Mouse (Mus musculus) common myeloid progenitor, adult 5-6 weeks (primary cell): ENCODE results near the gene Gm43302. TPM values are rescaled to one million over a fixed set of nuclear protein-coding genes. Genes with fewer than 3 reads are reported as not detected.
"Not testable (repeated sequence)": the region's sequence is repeated elsewhere in the genome, so short reads cannot be mapped to it uniquely, and the experiment has no call there.

ENCODE experiments used
- ATAC-seq: replicated peaks from 2 replicates; pipeline ENCODE4 v1.8.0; 2016; ENCODE audit warnings: low read depth, mild to moderate bottlenecking, moderate TSS enrichment, inconsistent platforms; ENCODE audit not compliant: poor library complexity, severe bottlenecking
- total RNA-seq: library from RNA; stranded (forward); fragments of 200-1000, 187-1606 nt; gene quantifications from 2 replicates; pipeline ENCODE4 v1.2.3, GENCODE M21; 2017

Gm43302 gene
- not detected in 2 replicates for total RNA-seq

DNA sequence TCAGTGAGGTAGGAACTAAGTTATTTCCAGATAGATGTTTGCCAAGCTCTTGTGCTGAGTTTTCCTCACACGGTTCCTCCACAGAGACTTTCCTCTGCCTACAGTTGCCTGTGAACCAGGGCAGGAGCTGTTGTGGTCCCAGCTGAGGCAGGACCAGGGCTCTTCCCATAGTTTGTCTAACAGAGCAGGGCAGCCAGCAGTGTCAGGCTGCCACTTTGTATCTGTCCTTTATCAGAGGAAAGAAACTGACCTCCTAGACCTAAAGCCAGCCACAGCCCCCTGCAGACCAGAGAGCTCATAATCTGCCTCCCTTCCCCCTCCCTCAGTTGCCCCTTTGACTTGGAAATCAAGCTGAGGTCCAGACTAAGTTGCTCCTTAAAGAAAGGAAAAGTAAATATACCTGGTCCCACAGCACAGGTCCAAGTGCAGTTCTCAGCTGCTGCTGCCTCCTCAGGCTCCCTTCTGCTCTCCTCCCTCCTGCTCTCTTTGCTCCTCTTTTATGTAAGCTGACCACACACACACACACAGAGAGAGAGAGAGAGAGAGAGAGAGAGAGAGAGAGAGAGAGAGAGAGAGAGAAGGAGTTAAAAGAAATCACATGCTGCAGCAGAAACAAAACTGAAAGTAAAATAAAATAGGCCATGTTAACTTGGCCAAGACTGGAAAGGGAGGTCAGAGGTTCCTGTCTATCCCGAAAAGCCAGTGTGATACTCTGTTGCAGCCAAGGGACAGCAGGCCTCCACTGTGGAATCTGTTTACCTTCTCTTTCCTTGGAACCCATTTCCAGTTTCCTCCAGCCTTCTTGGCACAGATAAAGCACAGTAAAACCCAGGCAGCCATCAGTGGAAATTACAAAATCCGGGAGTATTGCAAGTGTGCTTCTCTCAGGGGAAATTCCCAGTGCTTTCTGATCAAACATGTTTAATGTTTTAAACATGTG is at the start of gene Gm43302, which contains the start of gene Gbp6:
Gene Gm43302, minus strand, starts transcription at position 470 of the 940 bp plus-strand sequence.
Gene Gbp6, minus strand, starts transcription at position 473 of the 940 bp plus-strand sequence.
- ATAC-seq: 0 out of 2 replicates have a peak, but pooled peaks have one; percentile 17

DNA sequence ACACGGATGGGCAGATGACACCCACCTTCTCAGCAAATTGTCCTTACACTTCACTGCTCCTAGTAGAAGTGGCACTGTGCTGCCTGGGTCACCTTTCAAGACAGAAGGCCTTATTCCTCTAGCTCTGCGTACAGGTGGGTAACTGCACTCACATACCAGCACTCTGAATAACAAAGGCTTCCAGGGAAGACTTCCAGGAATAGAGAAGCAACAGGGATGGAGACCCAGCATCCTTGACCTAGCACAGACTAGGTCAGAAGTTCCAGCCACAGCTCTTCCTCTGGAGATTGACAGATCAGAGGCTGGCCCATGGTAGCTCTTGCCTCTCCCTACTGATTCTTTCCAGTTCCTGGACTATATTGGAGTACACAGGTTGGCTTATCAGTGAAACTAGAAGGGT is 47.8 kb upstream of the Gm43302 start:
- ATAC-seq: no peak

DNA sequence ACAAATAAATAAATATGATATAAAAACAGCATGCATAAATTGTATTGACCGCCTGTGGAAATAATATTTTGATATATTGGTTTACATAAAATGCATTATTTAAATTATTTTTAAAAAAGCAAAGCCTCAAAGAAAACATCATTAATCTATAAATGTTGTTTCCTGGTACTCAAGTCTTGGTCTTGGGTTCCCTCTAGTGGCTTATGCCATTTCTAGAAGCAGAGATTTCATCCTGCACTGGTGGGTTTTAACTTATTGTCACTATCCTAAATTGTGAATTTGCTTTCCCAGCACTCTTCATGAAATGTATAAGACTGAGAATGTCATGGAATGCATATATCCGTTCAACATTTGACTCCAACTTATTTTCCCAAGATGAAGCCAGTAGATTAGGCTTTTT is 29.0 kb upstream of the Gm43302 start:
- ATAC-seq: no peak

- ATAC-seq: no peak
These were observed 17.4 kb upstream of the Gm43302 start for GRCm38 (mm10) chr5:105310941-105311340.

DNA sequence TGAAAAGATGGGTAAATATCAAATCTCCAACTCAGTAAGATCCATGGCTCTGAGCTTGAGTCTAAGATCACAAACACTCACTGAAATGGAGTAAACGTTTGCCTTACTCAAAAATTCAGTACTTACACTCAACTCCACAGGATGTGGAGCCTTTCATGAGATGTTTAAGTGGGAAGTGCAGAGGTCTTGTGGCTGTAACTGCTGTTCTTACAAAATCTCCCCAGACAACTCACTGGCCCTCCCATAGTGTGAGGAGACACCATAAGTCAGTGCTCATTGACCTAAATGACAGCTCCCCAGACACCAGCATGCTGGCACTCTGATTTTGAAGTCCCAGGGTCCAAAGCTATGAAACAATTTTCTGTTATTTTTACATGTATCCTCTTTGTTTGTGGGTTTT is 15.7 kb upstream of the Gm43302 start:
- ATAC-seq: peak; percentile 66; the same call in 1 of the 2 replicates

- not testable (repeated sequence) for ATAC-seq
These were observed 13.5 kb upstream of the Gm43302 start for GRCm38 (mm10) chr5:105306946-105307345.

DNA sequence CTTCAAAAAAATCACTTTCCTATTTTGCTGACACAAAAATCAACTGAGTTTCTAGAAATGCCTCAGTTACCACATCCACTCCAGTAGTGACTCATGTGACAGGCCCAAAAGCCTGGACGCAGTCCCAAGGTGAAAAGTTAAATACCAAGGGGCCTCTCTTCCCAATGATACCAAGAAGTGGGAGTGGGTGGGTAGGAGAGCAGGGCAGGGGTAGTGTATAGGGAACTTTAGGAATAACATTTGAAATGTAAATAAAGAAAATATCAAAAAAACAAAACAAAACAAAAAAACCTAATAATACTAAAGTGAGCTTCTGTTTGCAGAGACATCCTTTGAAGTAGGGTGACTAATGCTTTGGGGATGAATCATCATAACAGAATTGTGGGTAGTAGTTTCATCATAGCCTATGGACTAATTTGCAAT is 12.7 kb upstream of the Gm43302 start:
- ATAC-seq: no peak

DNA sequence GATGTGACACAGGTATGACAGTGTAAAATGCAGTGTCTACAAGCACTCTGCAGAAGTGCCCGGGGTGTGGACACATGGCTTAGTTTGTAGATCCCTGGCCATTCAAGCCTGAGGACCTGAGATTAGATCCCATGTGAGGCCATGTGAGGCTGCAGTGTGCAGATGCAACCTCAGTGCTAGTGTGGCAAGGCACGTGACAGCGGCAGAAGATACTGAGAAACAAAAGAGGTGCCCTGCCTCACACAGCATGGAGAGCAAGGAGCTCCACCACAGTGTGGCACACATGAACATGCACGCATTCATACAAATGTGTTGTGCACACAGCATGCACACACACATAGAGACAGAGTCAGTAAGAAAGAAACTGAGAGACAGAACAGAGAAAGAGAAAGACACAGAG is 12.2 kb upstream of the Gm43302 start:
- ATAC-seq: not testable (repeated sequence)

GRCm38 (mm10) chr5:105301963-105302362 is 8.5 kb upstream of the Gm43302 start:
- ATAC-seq: no peak

- ATAC-seq: no peak
These were observed 8.0 kb upstream of the Gm43302 start for GRCm38 (mm10) chr5:105301531-105301930.

GRCm38 (mm10) chr5:105295746-105296145 is 2.3 kb upstream of the Gm43302 start:
- ATAC-seq: no peak

- no peak for ATAC-seq
These were observed 1.0 kb downstream of the Gm43302 start for GRCm38 (mm10) chr5:105292492-105292891.

DNA sequence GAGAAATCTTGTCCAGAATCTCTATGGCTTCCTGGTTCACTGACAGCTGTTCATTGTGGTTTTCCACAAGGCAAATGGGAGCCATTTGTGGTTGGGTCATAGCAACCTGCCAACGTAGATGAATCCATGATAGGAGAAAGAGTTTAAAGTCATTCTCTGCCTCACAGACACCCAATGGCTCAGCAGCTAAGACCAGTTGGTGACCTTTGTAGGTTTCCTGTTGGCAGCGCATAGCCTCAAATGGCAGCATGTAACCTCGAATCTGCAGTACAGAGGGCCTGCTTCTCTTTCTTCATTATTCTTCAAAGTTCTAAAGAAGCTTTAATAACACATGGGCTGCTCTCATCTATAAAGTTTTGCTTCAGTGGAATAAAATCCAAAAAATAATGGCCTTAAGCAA is 2.6 kb downstream of the Gm43302 start:
- peak; percentile 63; the same call in 1 of the 2 replicates for ATAC-seq

DNA sequence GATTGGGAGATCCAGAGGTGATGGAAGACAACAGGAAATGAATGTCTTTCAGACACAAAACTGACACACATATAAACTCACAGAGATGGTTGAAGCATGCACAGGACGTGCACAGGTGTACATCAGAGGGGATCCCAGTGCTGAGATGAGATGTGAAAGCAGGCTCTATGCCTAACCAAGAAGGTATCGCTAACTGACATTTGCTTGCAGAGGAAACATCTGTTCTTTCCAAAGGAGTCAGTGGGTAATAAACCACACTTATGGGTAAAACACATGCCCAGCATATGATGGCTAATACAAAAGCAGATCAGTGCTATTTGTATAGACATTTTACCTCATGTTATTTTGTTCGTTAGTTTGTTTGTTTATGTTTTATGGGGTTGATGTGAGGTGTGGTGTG is 32.8 kb downstream of the Gm43302 start:
- ATAC-seq: peak; percentile 66

- 0 out of 2 replicates have a peak, but pooled peaks have one; percentile 47 for ATAC-seq
These were observed 41.0 kb downstream of the Gm43302 start for GRCm38 (mm10) chr5:105252491-105252890.

- ATAC-seq: peak; percentile 98
These were observed 48.8 kb downstream of the Gm43302 start for GRCm38 (mm10) chr5:105244741-105245140.

GRCm38 (mm10) chr5:105240982-105241381 is 52.5 kb downstream of the Gm43302 start:
- ATAC-seq: not testable (repeated sequence)

GRCm38 (mm10) chr5:105239483-105240047 is 53.9 kb downstream of the Gm43302 start, which contains the start of gene Gbp10:
TSS of gene Gbp10 (minus strand) at chr5:105239533.
- not testable (repeated sequence) for ATAC-seq

DNA sequence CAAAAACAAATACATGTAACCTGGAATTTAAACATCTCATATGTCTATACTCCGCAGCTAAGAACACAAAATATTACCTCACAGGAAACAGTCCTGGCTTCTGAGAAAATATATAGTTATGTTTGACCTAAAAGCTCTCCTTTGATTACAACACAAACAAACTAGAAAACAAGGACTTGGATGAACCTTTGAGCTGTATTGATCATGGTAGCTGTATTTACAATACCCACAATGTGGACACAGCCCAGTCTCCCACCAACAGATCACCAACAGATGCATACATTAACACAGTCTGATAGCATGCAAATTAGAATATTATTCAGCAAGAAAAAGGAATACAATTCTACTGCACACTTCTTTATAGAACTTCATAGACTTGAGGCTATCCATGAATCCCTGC is 55.1 kb downstream of the Gm43302 start:
- not testable (repeated sequence) for ATAC-seq

DNA sequence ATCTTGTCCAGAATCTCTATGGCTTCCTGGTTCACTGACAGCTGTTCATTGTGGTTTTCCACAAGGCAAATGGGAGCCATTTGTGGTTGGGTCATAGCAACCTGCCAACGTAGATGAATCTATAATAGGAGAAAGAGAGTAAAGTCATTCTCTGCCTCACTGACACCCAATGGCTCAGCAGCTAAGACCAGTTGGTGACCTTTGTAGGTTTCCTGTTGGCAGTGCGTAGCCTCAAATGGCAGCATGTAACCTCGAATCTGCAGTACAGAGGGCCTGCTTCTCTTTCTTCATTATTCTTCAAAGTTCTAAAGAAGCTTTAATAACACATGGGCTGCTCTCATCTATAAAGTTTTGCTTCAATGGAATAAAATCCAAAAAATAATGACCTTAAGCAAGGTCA is 57.5 kb downstream of the Gm43302 start:
- ATAC-seq: peak; percentile 62

- ATAC-seq: peak; percentile 66
These were observed 84.5 kb downstream of the Gm43302 start for GRCm38 (mm10) chr5:105208957-105209356.
